Mouse (Mus musculus): Measurements from ENCODE around the gene Alyref. TPM values are rescaled to one million over a fixed set of nuclear protein-coding genes. Genes with fewer than 3 reads are reported as not detected.

Alyref gene
- polyA plus RNA-seq (2015; fragmentation: Nextera tagmentation; extraction: Ambion mirVana) = 342 and 405 TPM in 2 replicates

DNA sequence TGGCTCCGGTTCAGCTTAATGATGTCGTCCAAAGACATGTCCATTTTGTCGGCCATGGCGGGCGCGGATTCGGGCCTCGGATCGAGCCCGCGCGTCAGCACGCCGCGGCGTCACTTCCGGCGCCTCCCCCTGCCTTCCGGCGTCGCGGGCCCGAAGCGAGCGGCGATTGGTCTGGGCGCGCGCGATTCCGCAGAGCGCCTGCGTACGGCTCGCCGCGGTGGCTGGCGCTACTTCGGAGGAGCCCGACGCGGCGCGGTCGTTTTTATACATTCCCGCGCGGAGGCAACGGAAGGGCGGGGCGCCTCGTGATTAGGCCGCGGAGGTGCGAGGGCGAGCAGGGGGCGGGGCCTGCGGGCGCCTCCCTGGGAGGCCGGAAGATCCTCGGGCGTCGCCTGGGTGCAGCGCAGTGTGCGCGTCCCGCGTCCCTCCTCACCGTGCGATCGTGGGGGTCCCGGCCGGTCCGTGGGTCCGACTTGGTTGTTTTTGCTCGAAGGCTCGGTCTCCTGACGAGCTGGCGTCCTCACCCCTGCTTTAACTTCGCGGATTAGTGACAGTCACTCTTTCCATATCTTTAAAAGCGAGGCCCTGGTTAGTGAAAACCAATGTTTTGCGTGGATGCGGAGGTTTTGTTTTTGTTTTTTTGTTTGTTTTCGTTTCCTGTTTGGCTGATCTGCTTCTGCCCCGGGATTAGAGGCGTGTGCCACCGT lies at the start of gene Alyref, which contains the start of gene Anapc11:
Gene Alyref, minus strand, starts transcription at position 83 of the 707 bp plus-strand sequence.
Gene Anapc11, plus strand, starts transcription at position 139 of the 707 bp plus-strand sequence.
- H3K9ac ChIP-seq = peak within 1 kb of the TSS; percentile 97
- H3K4me3 ChIP-seq = peak within 1 kb of the TSS; percentile 95
- H3K4me2 ChIP-seq = peak within 1 kb of the TSS; percentile 86
- peaks cover 56% of the 10 kb centered on the region for H3K36me3 ChIP-seq
- H3K27ac ChIP-seq = peak within 1 kb of the TSS; percentile 93
- under 1% methylated on average over 88 of the region's 88 CpGs for WGBS
- H3K27me3 ChIP-seq = no peaks in the 10 kb centered on the region
- H3K4me1 ChIP-seq = peaks cover 27% of the 10 kb centered on the region
- no peaks in the 10 kb centered on the region for H3K9me3 ChIP-seq
- ATAC-seq (ENCODE audit: insufficient number of reproducible peaks, low FRiP score, low TSS enrichment, low read depth) = peak; percentile 96

DNA sequence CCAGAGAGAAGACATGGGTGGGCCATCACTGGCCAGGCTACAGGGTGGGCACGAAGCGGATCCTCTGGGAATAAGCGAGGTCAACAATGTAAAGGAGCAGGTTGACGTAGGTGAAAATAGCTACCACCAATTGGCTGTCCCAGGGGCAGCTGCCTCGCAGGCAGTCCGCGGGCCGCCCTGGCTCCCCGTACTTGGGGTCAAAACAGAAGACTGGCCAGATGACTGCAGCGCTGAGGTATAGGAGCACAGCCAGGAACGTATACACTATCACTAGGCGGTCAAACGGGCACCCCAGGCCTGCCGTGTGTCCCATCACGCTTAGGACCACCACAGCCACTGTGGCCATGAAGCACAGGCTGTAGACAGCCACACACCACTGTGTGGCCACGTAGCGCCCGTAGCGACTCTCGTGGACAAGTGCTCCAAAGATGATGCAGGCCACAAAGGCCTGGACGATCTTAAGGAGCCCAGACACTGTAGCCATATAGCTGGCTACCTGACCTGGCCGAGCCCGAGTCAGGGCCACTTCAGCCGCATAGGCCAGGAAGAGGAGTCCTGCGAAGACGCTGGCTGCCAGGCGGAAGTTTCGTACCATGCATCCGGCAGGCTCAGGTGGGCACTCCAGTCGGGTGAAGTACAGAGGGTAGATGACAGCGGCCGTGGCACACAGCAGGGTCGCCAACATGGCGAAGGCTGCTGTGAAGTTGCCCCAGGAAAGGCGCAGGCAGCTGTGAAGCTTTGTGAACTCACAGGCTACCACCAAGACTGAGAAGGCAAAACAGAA lies 49.1 kb upstream of the Alyref start:
- H3K4me2 ChIP-seq = no peak overlapping the region
- WGBS = 79% methylated on average over 35 of the region's 35 CpGs
- ATAC-seq (ENCODE audit: insufficient number of reproducible peaks, low FRiP score, low TSS enrichment, low read depth) = no peak
- H3K36me3 ChIP-seq = no peaks in the 10 kb centered on the region
- H3K9ac ChIP-seq = no peak overlapping the region
- H3K4me3 ChIP-seq = no peak overlapping the region
- H3K27ac ChIP-seq = no peak overlapping the region
- peaks cover 21% of the 10 kb centered on the region for H3K4me1 ChIP-seq
- peaks cover 13% of the 10 kb centered on the region for H3K27me3 ChIP-seq
- H3K9me3 ChIP-seq = no peaks in the 10 kb centered on the region

GRCm38 (mm10) chr11:120643601-120643987 lies 45.4 kb upstream of the Alyref start, which contains the start of gene Pycr1:
TSS of gene Pycr1 (minus strand) at chr11:120643769.
- ATAC-seq (ENCODE audit: insufficient number of reproducible peaks, low FRiP score, low TSS enrichment, low read depth) = peak; percentile 98
- WGBS = under 1% methylated on average over 15 of the region's 15 CpGs

DNA sequence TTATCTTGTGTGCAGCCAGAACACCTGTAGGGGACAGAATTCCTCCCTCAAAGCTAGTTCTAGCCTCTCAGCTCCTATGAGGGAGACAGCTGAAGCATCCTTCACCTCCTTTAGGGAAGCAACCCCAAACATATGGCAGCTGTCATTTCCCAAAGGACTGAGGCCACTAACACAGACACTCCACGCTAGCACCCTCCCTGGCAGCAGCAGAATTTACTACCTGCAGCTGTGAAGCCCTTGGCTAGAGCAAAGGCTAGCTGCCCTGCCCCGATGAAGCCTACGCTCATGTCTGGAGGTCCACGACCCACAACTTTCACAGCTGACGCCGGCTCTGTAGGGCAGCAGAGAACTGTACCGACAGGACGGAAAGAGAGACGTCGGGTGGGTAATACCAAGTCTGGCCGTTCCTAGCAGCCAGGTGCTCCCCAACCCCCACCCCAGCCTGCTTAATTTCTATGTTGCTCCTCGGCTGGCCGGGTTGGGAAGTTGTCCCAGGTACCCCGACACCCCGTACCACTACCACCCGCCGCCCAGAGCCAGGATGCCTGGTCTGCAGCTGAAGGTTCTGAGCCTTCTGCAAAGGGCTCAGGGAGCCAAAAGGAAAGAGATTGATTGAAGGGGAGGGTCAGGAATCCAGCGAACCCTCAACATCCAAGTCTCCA lies 44.9 kb upstream of the Alyref start:
- peaks cover 30% of the 10 kb centered on the region for H3K4me1 ChIP-seq
- peak overlapping the region; percentile 90 for H3K4me2 ChIP-seq
- peak overlapping the region; percentile 62 for H3K9ac ChIP-seq
- no peaks in the 10 kb centered on the region for H3K36me3 ChIP-seq
- peak overlapping the region; percentile 56 for H3K4me3 ChIP-seq
- peak; percentile 25 for ATAC-seq (ENCODE audit: insufficient number of reproducible peaks, low FRiP score, low TSS enrichment, low read depth)
- H3K9me3 ChIP-seq = no peaks in the 10 kb centered on the region
- H3K27ac ChIP-seq = peak overlapping the region; percentile 87
- under 1% methylated on average over 18 of the region's 18 CpGs for WGBS
- H3K27me3 ChIP-seq = peaks cover 11% of the 10 kb centered on the region

More at GRCm38 (mm10) chr11:120643601-120643987, 45.4 kb upstream of the Alyref start, which contains the start of gene Pycr1:
- Histone ChIP-seq H3K27ac (peak within 1 kb of the TSS; percentile 87), H3K27me3 (peaks cover 13% of the 10 kb centered on the region), H3K4me1 (peaks cover 33% of the 10 kb centered on the region), H3K4me3 (peak within 1 kb of the TSS; percentile 56), H3K9ac (peak within 1 kb of the TSS; percentile 62), H3K9me3 (no peaks in the 10 kb centered on the region), H3K36me3 (no peaks in the 10 kb centered on the region), H3K4me2 (peak within 1 kb of the TSS; percentile 90)

DNA sequence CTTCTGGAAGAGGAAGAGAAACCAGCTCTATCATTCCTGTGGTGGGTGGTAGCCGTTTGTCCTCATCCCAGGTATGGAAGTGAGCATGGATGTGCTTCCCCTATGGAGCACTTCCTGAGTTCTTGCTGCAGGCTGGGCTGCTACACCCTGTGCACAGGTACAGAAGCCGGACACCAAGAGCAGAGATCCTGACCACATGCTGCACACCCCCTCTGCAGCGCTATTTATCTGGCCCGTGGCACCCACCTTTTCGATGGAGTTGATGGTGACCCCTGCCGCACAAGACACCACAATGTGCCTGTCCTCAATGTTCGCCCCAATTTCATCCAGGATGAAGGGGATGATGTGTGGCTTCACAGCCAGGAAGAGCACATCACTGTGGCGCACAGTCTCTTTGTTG lies 43.7 kb upstream of the Alyref start:
- peak overlapping the region; percentile 62; the same call in 1 of the 2 replicates for H3K9ac ChIP-seq
- peak overlapping the region; percentile 90; the same call in 1 of the 2 replicates for H3K4me2 ChIP-seq

GRCm38 (mm10) chr11:120641255-120641654 lies 43.1 kb upstream of the Alyref start:
- no peak for ATAC-seq (ENCODE audit: insufficient number of reproducible peaks, low FRiP score, low TSS enrichment, low read depth)
- WGBS = 57% methylated on average over 9 of the region's 9 CpGs
- no peak overlapping the region for H3K4me3 ChIP-seq
- peaks cover 26% of the 10 kb centered on the region for H3K4me1 ChIP-seq
- no peak overlapping the region for H3K4me2 ChIP-seq
- H3K27me3 ChIP-seq = no peaks in the 10 kb centered on the region
- H3K9me3 ChIP-seq = no peaks in the 10 kb centered on the region
- no peak overlapping the region for H3K9ac ChIP-seq
- no peak overlapping the region for H3K27ac ChIP-seq
- no peaks in the 10 kb centered on the region for H3K36me3 ChIP-seq

More for the DNA sequence above, 43.7 kb upstream of the Alyref start:
- Histone ChIP-seq H3K36me3 (no peaks in the 10 kb centered on the region), H3K4me1 (peaks cover 26% of the 10 kb centered on the region), H3K27ac (no peak overlapping the region), H3K9me3 (no peaks in the 10 kb centered on the region), H3K27me3 (no peaks in the 10 kb centered on the region), H3K4me3 (peak overlapping the region; percentile 56)
- WGBS = 79% methylated on average over 8 of the region's 8 CpGs
- no peak for ATAC-seq (ENCODE audit: insufficient number of reproducible peaks, low FRiP score, low TSS enrichment, low read depth)

GRCm38 (mm10) chr11:120634810-120635209 lies 36.6 kb upstream of the Alyref start:
- WGBS = 85% methylated on average over 5 of the region's 5 CpGs

GRCm38 (mm10) chr11:120633520-120634343 lies 35.6 kb upstream of the Alyref start, which contains the start of gene Mafg:
TSS of gene Mafg (minus strand) at chr11:120633600.
- H3K9ac ChIP-seq = peak within 1 kb of the TSS; percentile 93
- peaks cover 9% of the 10 kb centered on the region for H3K36me3 ChIP-seq
- ATAC-seq (ENCODE audit: insufficient number of reproducible peaks, low FRiP score, low TSS enrichment, low read depth) = peak; percentile 82
- peak within 1 kb of the TSS; percentile 80 for H3K4me2 ChIP-seq
- peaks cover 38% of the 10 kb centered on the region for H3K4me1 ChIP-seq
- no peaks in the 10 kb centered on the region for H3K9me3 ChIP-seq
- no peaks in the 10 kb centered on the region for H3K27me3 ChIP-seq
- peak within 1 kb of the TSS; percentile 91 for H3K27ac ChIP-seq
- WGBS = 11% methylated on average over 58 of the region's 58 CpGs
- peak within 1 kb of the TSS; percentile 99 for H3K4me3 ChIP-seq

More at GRCm38 (mm10) chr11:120634810-120635209, 36.6 kb upstream of the Alyref start:
- H3K4me1 ChIP-seq = peaks cover 33% of the 10 kb centered on the region
- no peak overlapping the region for H3K9ac ChIP-seq
- no peaks in the 10 kb centered on the region for H3K9me3 ChIP-seq
- H3K36me3 ChIP-seq = no peaks in the 10 kb centered on the region
- no peak overlapping the region for H3K4me2 ChIP-seq
- no peak overlapping the region for H3K4me3 ChIP-seq
- no peaks in the 10 kb centered on the region for H3K27me3 ChIP-seq
- no peak overlapping the region for H3K27ac ChIP-seq
- ATAC-seq (ENCODE audit: insufficient number of reproducible peaks, low FRiP score, low TSS enrichment, low read depth) = no peak

- Histone ChIP-seq H3K9ac (peak overlapping the region; percentile 93), H3K9me3 (no peaks in the 10 kb centered on the region), H3K4me1 (peaks cover 38% of the 10 kb centered on the region), H3K36me3 (peaks cover 12% of the 10 kb centered on the region), H3K27ac (peak overlapping the region; percentile 91), H3K27me3 (no peaks in the 10 kb centered on the region), H3K4me2 (peak overlapping the region; percentile 80), H3K4me3 (peak overlapping the region; percentile 99)
- ATAC-seq (ENCODE audit: insufficient number of reproducible peaks, low FRiP score, low TSS enrichment, low read depth) = peak; percentile 80
- under 1% methylated on average over 100 of the region's 116 CpGs for WGBS
Measured at GRCm38 (mm10) chr11:120632559-120633519, 34.7 kb upstream of the Alyref start.
